Mouse (Mus musculus) kidney, embryonic 15.5 days (tissue): ENCODE data around the gene Sun1. TPM values are rescaled to one million over a fixed set of nuclear protein-coding genes. Genes with fewer than 3 reads are reported as not detected.

Experiments
- ATAC-seq: fragments of 200-750 bp; cut with Nextera tagmentation; replicated peaks from 2 replicates; pipeline ENCODE4 v1.8.0; 2017; ENCODE audit warnings: moderate TSS enrichment; ENCODE audit not compliant: low FRiP score
- H3K27ac ChIP-seq: fragments of 300-500 bp; sonication (generic); 2 replicates; pipeline ENCODE4 v1.5.1; 2015; ENCODE audit warnings: mild to moderate bottlenecking, inconsistent platforms
- H3K27me3 ChIP-seq: fragments of 300-500 bp; sonication (generic); 2 replicates; pipeline ENCODE4 v1.6.1; 2015; ENCODE audit warnings: inconsistent platforms
- H3K36me3 ChIP-seq: fragments of 300-500 bp; sonication (generic); 2 replicates; pipeline ENCODE4 v1.6.1; 2015; ENCODE audit warnings: inconsistent platforms
- H3K4me1 ChIP-seq: fragments of 300-500 bp; sonication (generic); 2 replicates; pipeline ENCODE4 v1.6.1; 2015; ENCODE audit warnings: inconsistent platforms
- H3K4me2 ChIP-seq: fragments of 300-500 bp; sonication (generic); 2 replicates; pipeline ENCODE4 v1.6.1; 2015; ENCODE audit warnings: moderate library complexity, mild to moderate bottlenecking, inconsistent platforms
- H3K4me3 ChIP-seq: fragments of 300-500 bp; sonication (generic); replicated peaks from 2 replicates; pipeline ENCODE4 v1.5.1; 2015; ENCODE audit warnings: mild to moderate bottlenecking, inconsistent platforms
- H3K9ac ChIP-seq: fragments of 300-500 bp; sonication (generic); 2 replicates; pipeline ENCODE4 v1.6.1; 2015; ENCODE audit warnings: mild to moderate bottlenecking, inconsistent platforms
- H3K9me3 ChIP-seq: fragments of 300-500 bp; sonication (generic); replicated peaks from 2 replicates; pipeline ENCODE4 v1.6.1; 2016; ENCODE audit warnings: inconsistent platforms
- WGBS: fragments of 180-500 bp; shearing (Covaris S2); methylation state at CpG from one replicate; pipeline ENCODE4 v1.1.7; 2015; ENCODE audit warnings: mixed read lengths; 5-methylcytosine and 5-hydroxymethylcytosine counted together
- polyA plus RNA-seq: library from polyadenylated mRNA; unstranded; fragments of >200 nt; fragmentation: Nextera tagmentation; extraction: Ambion mirVana; gene quantifications from 2 replicates; pipeline ENCODE4 v1.2.1, GENCODE M21; 2015

The Sun1 gene
- polyA plus RNA-seq, 1 experiment from 2014 or later: 57.3 TPM

- Histone ChIP-seq H3K9me3 (no peaks in the 10 kb centered on the region), H3K36me3 (peaks cover 76% of the 10 kb centered on the region), H3K4me2 (no peak overlapping the region), H3K27me3 (no peaks in the 10 kb centered on the region), H3K9ac (no peak overlapping the region), H3K27ac (no peak overlapping the region), H3K4me1 (no peaks in the 10 kb centered on the region), H3K4me3 (no peak overlapping the region)
- ATAC-seq: no peak
- 69% methylated on average over 4 of the region's 4 CpGs for WGBS
Measured at GRCm38 (mm10) chr5:139184897-139185296, 15.5 kb upstream of the Sun1 start.

- no peak overlapping the region for H3K9ac ChIP-seq
- no peak for ATAC-seq
- no peak overlapping the region for H3K4me3 ChIP-seq
- WGBS: 91% methylated on average over 5 of the region's 5 CpGs
- no peaks in the 10 kb centered on the region for H3K27me3 ChIP-seq
- H3K27ac ChIP-seq: no peak overlapping the region
- H3K9me3 ChIP-seq: no peaks in the 10 kb centered on the region
- no peak overlapping the region for H3K4me2 ChIP-seq
- no peaks in the 10 kb centered on the region for H3K4me1 ChIP-seq
- H3K36me3 ChIP-seq: peaks cover 28% of the 10 kb centered on the region
Measured at GRCm38 (mm10) chr5:139189726-139190125, 10.7 kb upstream of the Sun1 start.

GRCm38 (mm10) chr5:139190958-139191357 is 9.5 kb upstream of the Sun1 start:
- ATAC-seq: no peak
- 79% methylated on average over 5 of the region's 5 CpGs for WGBS
- H3K4me1 ChIP-seq: no peaks in the 10 kb centered on the region

GRCm38 (mm10) chr5:139198779-139199178 is 1.7 kb upstream of the Sun1 start:
- Histone ChIP-seq H3K9ac (no peak overlapping the region), H3K36me3 (no peaks in the 10 kb centered on the region), H3K4me1 (peaks cover 21% of the 10 kb centered on the region), H3K9me3 (no peaks in the 10 kb centered on the region), H3K4me3 (no peak overlapping the region), H3K27ac (no peak overlapping the region), H3K4me2 (no peak overlapping the region), H3K27me3 (no peaks in the 10 kb centered on the region)
- ATAC-seq: no peak
- 94% methylated on average over 3 of the region's 3 CpGs for WGBS

More at GRCm38 (mm10) chr5:139190958-139191357, 9.5 kb upstream of the Sun1 start:
- no peak overlapping the region for H3K4me3 ChIP-seq
- no peak overlapping the region for H3K9ac ChIP-seq
- H3K4me2 ChIP-seq: no peak overlapping the region
- H3K27ac ChIP-seq: no peak overlapping the region
- no peaks in the 10 kb centered on the region for H3K27me3 ChIP-seq
- peaks cover 16% of the 10 kb centered on the region for H3K36me3 ChIP-seq
- H3K9me3 ChIP-seq: no peaks in the 10 kb centered on the region

- H3K4me1 ChIP-seq: peaks cover 21% of the 10 kb centered on the region
- H3K4me3 ChIP-seq: peak overlapping the region; percentile 89
- peak overlapping the region; percentile 80 for H3K9ac ChIP-seq
- whole genome bisulfite sequencing: 43% methylated on average over 2 of the region's 2 CpGs
- H3K27ac ChIP-seq: peak overlapping the region; percentile 93
- ATAC-seq: no peak
- no peaks in the 10 kb centered on the region for H3K27me3 ChIP-seq
- H3K9me3 ChIP-seq: no peaks in the 10 kb centered on the region
- H3K4me2 ChIP-seq: peak overlapping the region; percentile 95
- H3K36me3 ChIP-seq: no peaks in the 10 kb centered on the region
Measured at GRCm38 (mm10) chr5:139199636-139199994, 822 bp upstream of the Sun1 start.

- no peaks in the 10 kb centered on the region for H3K27me3 ChIP-seq
- H3K9me3 ChIP-seq: no peaks in the 10 kb centered on the region
- H3K4me2 ChIP-seq: peak overlapping the region; percentile 95
- no peak; the same call in 1 of the 2 replicates for ATAC-seq
- peak overlapping the region; percentile 80 for H3K9ac ChIP-seq
- H3K27ac ChIP-seq: peak overlapping the region; percentile 93; the same call in 1 of the 2 replicates
- H3K4me3 ChIP-seq: peak overlapping the region; percentile 89
- peaks cover 21% of the 10 kb centered on the region for H3K4me1 ChIP-seq
- no peaks in the 10 kb centered on the region; the same call in 1 of the 2 replicates for H3K36me3 ChIP-seq
- WGBS: under 1% methylated on average over 56 of the region's 57 CpGs
Measured at GRCm38 (mm10) chr5:139200770-139201569, 533 bp downstream of the Sun1 start.

- H3K36me3 ChIP-seq: no peaks in the 10 kb centered on the region; the same call in 1 of the 2 replicates
- peak overlapping the region; percentile 95 for H3K4me2 ChIP-seq
- H3K4me1 ChIP-seq: peaks cover 24% of the 10 kb centered on the region
- H3K27ac ChIP-seq: no peak overlapping the region
- peak overlapping the region; percentile 89 for H3K4me3 ChIP-seq
- H3K9me3 ChIP-seq: no peaks in the 10 kb centered on the region
- H3K9ac ChIP-seq: 0 out of 2 replicates have a peak overlapping the region, but pooled peaks have one; percentile 80
- H3K27me3 ChIP-seq: no peaks in the 10 kb centered on the region
- 51% methylated on average over 11 of the region's 11 CpGs for WGBS
- no peak for ATAC-seq
Measured at GRCm38 (mm10) chr5:139202127-139202526, 1.7 kb downstream of the Sun1 start.

- Histone ChIP-seq H3K4me1 (peaks cover 24% of the 10 kb centered on the region), H3K27me3 (no peaks in the 10 kb centered on the region), H3K4me3 (no peak overlapping the region), H3K36me3 (no peaks in the 10 kb centered on the region; the same call in 1 of the 2 replicates), H3K4me2 (no peak overlapping the region), H3K27ac (no peak overlapping the region), H3K9ac (no peak overlapping the region), H3K9me3 (no peaks in the 10 kb centered on the region)
- 77% methylated on average over 5 of the region's 5 CpGs for WGBS
- no peak for ATAC-seq
Measured at GRCm38 (mm10) chr5:139203312-139203711, 2.9 kb downstream of the Sun1 start.

- Histone ChIP-seq H3K9ac (no peak overlapping the region), H3K4me2 (no peak overlapping the region), H3K27me3 (no peaks in the 10 kb centered on the region), H3K27ac (no peak overlapping the region), H3K9me3 (no peaks in the 10 kb centered on the region), H3K4me3 (no peak overlapping the region), H3K36me3 (peaks cover 20% of the 10 kb centered on the region), H3K4me1 (peaks cover 15% of the 10 kb centered on the region)
- 59% methylated on average over 4 of the region's 4 CpGs for WGBS
- ATAC-seq: no peak
Measured at GRCm38 (mm10) chr5:139206081-139206480, 5.6 kb downstream of the Sun1 start.

GRCm38 (mm10) chr5:139206525-139206924 is 6.1 kb downstream of the Sun1 start:
- Histone ChIP-seq H3K9ac (no peak overlapping the region), H3K4me3 (no peak overlapping the region), H3K9me3 (no peaks in the 10 kb centered on the region), H3K27ac (no peak overlapping the region), H3K4me1 (peaks cover 12% of the 10 kb centered on the region), H3K27me3 (no peaks in the 10 kb centered on the region), H3K4me2 (no peak overlapping the region), H3K36me3 (peaks cover 21% of the 10 kb centered on the region)
- 66% methylated on average over 7 of the region's 7 CpGs for WGBS
- no peak for ATAC-seq

GRCm38 (mm10) chr5:139208183-139208582 is 7.7 kb downstream of the Sun1 start:
- Histone ChIP-seq H3K9me3 (no peaks in the 10 kb centered on the region), H3K4me2 (no peak overlapping the region), H3K4me3 (no peak overlapping the region), H3K36me3 (peaks cover 30% of the 10 kb centered on the region), H3K27me3 (no peaks in the 10 kb centered on the region), H3K4me1 (0 out of 2 replicates have a peak, but pooled peaks cover 3% of the 10 kb centered on the region), H3K27ac (no peak overlapping the region), H3K9ac (no peak overlapping the region)
- no peak for ATAC-seq

GRCm38 (mm10) chr5:139208871-139209684 is 8.6 kb downstream of the Sun1 start:
- 90% methylated on average over 10 of the region's 10 CpGs for WGBS
- Histone ChIP-seq H3K4me1 (0 out of 2 replicates have a peak, but pooled peaks cover 3% of the 10 kb centered on the region), H3K9ac (no peak overlapping the region), H3K27me3 (no peaks in the 10 kb centered on the region), H3K4me3 (no peak overlapping the region), H3K4me2 (no peak overlapping the region), H3K27ac (no peak overlapping the region), H3K36me3 (peaks cover 30% of the 10 kb centered on the region), H3K9me3 (no peaks in the 10 kb centered on the region)
- no peak for ATAC-seq
